Mouse (Mus musculus): Measurements from ENCODE around the gene Kcne1. TPM values are rescaled to one million over a fixed set of nuclear protein-coding genes. Genes with fewer than 3 reads are reported as not detected.

Kcne1 gene
- 0.63 and 1.0 TPM in 2 replicates for polyA plus RNA-seq (2015; fragmentation: Nextera tagmentation; extraction: Ambion mirVana)

DNA sequence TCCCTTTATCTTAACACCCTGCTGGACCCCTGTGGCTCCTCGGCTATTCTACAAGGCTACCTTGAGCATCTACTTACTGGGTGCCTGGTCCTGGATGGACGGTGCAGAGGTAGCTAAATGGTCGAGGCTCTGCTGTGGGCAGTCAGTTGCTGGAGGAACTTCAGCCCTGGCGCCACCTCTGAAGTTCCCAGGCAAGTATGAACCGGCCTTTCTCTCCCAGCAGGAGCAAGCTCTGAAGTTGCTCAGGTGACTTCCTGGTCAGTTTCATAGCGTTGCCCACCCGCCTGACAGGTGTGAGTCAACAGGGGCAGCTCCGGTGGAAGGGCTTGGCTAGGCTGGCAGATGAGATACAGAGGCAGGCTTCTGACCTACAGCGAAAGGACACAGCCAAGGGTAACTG is at the start of gene Kcne1:
TSS of gene Kcne1 (minus strand) at position 240 of the 400 bp plus-strand sequence.
- 0 out of 2 replicates have a peak, but pooled peaks have one; percentile 25 for ATAC-seq (ENCODE audit: low read depth)
- H3K4me2 ChIP-seq (ENCODE audit: low read depth, low read length), result peak within 1 kb of the TSS; percentile 37
- H3K9ac ChIP-seq (ENCODE audit: low read length), result no peak within 1 kb of the TSS
- H3K36me3 ChIP-seq (ENCODE audit: control insufficient read depth, insufficient read depth, low read length), result no peaks in the 10 kb centered on the region
- H3K4me1 ChIP-seq (replicated peaks; ENCODE audit: control insufficient read depth, insufficient read depth, low read length), result peaks cover 5% of the 10 kb centered on the region; the same call in 1 of the 2 replicates
- H3K4me3 ChIP-seq (ENCODE audit: low read length), result no peak within 1 kb of the TSS
- H3K9me3 ChIP-seq (ENCODE audit: control insufficient read depth, low read length), result no peaks in the 10 kb centered on the region
- H3K27ac ChIP-seq (ENCODE audit: low read length), result no peak within 1 kb of the TSS
- 38% methylated on average over 9 of the region's 9 CpGs for WGBS
- H3K27me3 ChIP-seq (ENCODE audit: control insufficient read depth, insufficient read depth, low read depth, low read length), result no peaks in the 10 kb centered on the region; the same call in 1 of the 2 replicates

DNA sequence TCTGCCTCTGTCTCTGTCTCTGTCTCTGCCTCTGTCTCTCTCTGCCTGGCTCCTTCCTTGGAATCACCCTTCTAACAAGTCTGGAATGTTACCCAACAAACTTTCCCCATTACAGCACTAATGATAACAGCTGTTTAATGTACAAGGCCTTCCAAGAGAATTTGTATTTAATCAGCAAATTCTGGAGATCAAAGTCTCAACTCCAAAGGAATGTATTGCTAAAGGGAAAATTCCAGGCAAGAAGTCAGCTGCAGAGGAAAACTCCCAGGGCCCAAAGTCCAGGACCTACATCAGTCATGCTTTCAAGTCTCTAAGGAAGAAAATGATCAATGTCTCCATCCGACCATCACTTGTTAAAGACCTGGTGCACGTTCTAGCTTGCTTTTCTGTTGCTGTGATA is 48.6 kb upstream of the Kcne1 start:
- WGBS, result 38% methylated on average over 2 of the region's 2 CpGs
- Histone ChIP-seq H3K36me3 (ENCODE audit: control insufficient read depth, insufficient read depth, low read length) (no peaks in the 10 kb centered on the region), H3K9me3 (ENCODE audit: control insufficient read depth, low read length) (no peaks in the 10 kb centered on the region), H3K27ac (ENCODE audit: low read length) (peak overlapping the region; percentile 60), H3K4me3 (ENCODE audit: low read length) (no peak overlapping the region), H3K4me2 (ENCODE audit: low read depth, low read length) (no peak overlapping the region), H3K27me3 (ENCODE audit: control insufficient read depth, insufficient read depth, low read depth, low read length) (no peaks in the 10 kb centered on the region), H3K4me1 (replicated peaks; ENCODE audit: control insufficient read depth, insufficient read depth, low read length) (peaks cover 43% of the 10 kb centered on the region), H3K9ac (ENCODE audit: low read length) (no peak overlapping the region)
- ATAC-seq (ENCODE audit: low read depth), result peak; percentile 45

DNA sequence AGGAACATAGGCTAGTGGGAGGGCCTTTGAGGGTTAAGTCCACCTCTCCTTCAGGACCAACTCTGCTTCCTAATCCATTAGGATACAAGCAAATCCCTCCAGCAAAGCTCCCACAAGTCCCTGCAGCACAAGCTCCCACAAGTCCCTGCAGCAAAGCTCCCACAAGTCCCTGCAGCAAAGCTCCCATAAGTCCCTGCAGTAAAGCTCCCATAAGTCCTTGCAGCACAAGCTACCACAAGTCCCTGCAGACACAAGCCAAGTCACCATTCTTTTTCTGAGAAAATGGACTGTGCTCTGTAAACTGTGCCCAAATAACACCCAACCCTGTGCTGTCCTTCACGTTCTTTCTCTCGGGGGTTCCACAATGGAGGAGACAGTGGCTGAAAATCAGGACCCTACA is 44.9 kb upstream of the Kcne1 start:
- H3K36me3 ChIP-seq (ENCODE audit: control insufficient read depth, insufficient read depth, low read length), result no peaks in the 10 kb centered on the region
- no peak overlapping the region for H3K9ac ChIP-seq (ENCODE audit: low read length)
- no peak overlapping the region for H3K4me2 ChIP-seq (ENCODE audit: low read depth, low read length)
- H3K4me3 ChIP-seq (ENCODE audit: low read length), result no peak overlapping the region
- peak overlapping the region; percentile 96 for H3K27ac ChIP-seq (ENCODE audit: low read length)
- H3K4me1 ChIP-seq (replicated peaks; ENCODE audit: control insufficient read depth, insufficient read depth, low read length), result peaks cover 58% of the 10 kb centered on the region
- H3K27me3 ChIP-seq (ENCODE audit: control insufficient read depth, insufficient read depth, low read depth, low read length), result no peaks in the 10 kb centered on the region
- ATAC-seq (ENCODE audit: low read depth), result no peak
- H3K9me3 ChIP-seq (ENCODE audit: control insufficient read depth, low read length), result no peaks in the 10 kb centered on the region
- 79% methylated on average over 2 of the region's 2 CpGs for WGBS

DNA sequence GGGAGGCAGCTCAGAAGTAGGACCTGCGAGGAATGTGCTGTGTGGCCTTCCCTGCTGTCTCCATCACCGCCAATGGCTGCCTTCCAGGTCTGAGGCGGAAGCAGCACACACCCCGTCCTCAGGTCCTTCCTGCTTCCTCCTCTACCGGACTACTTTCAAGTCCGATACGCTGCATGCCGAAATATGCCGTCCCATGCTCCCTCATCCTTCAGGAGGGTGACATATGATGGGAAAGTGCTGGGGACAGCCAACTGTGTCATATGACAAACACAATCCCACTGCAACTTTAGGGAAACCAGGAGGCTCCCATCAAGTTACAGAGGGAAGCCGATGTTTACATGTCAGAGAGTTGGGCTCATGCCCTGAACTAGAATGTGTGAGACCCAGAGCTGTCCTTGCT is 43.8 kb upstream of the Kcne1 start:
- Histone ChIP-seq H3K36me3 (ENCODE audit: control insufficient read depth, insufficient read depth, low read length) (no peaks in the 10 kb centered on the region), H3K4me1 (replicated peaks; ENCODE audit: control insufficient read depth, insufficient read depth, low read length) (peaks cover 62% of the 10 kb centered on the region), H3K4me3 (ENCODE audit: low read length) (no peak overlapping the region), H3K27ac (ENCODE audit: low read length) (peak overlapping the region; percentile 96), H3K4me2 (ENCODE audit: low read depth, low read length) (peak overlapping the region; percentile 38), H3K27me3 (ENCODE audit: control insufficient read depth, insufficient read depth, low read depth, low read length) (no peaks in the 10 kb centered on the region), H3K9me3 (ENCODE audit: control insufficient read depth, low read length) (no peaks in the 10 kb centered on the region), H3K9ac (ENCODE audit: low read length) (peak overlapping the region; percentile 44; the same call in 1 of the 2 replicates)
- 23% methylated on average over 10 of the region's 10 CpGs for WGBS
- peak; percentile 70 for ATAC-seq (ENCODE audit: low read depth)

DNA sequence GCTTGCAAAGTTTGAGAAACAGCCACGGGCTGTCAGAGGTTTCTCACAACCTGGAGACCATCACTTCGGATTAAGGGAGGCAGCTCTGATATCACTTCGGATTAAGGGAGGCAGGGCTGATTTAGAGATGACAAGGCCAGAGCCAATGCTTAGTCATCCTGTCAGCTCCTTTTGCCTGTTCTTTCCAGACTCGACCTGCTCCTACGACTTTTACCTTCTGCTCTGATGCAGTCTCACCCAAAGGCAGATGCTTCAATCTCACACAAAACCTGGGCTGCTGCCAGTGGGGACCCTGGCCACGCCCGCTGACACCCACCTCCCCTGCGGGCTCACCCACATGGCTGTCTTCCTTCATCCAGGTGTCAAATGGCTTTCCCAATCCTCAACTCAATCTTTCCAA is 42.9 kb upstream of the Kcne1 start:
- H3K27ac ChIP-seq (ENCODE audit: low read length), result peak overlapping the region; percentile 96
- H3K4me1 ChIP-seq (replicated peaks; ENCODE audit: control insufficient read depth, insufficient read depth, low read length), result peaks cover 66% of the 10 kb centered on the region
- H3K9me3 ChIP-seq (ENCODE audit: control insufficient read depth, low read length), result no peaks in the 10 kb centered on the region
- no peak overlapping the region for H3K4me3 ChIP-seq (ENCODE audit: low read length)
- no peaks in the 10 kb centered on the region for H3K27me3 ChIP-seq (ENCODE audit: control insufficient read depth, insufficient read depth, low read depth, low read length)
- no peak for ATAC-seq (ENCODE audit: low read depth)
- H3K36me3 ChIP-seq (ENCODE audit: control insufficient read depth, insufficient read depth, low read length), result no peaks in the 10 kb centered on the region; the same call in 1 of the 2 replicates
- no peak overlapping the region for H3K4me2 ChIP-seq (ENCODE audit: low read depth, low read length)
- H3K9ac ChIP-seq (ENCODE audit: low read length), result peak overlapping the region; percentile 44
- 37% methylated on average over 8 of the region's 8 CpGs for WGBS

DNA sequence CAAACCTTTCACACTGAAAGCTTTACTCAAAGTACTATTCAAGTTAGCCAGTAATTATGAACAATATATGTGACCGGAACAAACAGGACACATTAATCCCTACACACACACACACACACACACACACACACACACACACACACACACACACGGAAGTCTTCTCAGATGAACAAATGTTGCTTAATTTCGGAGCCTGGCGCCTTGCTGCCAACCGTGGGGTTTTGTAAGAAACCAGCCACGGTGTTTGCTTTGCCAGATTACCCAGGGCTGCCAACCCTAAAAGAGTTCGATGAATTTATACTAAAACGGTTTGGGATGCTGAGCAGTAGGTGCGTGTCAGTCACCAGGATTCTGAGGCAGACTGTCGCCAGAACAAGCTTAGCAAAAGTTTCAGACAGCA is 41.9 kb upstream of the Kcne1 start:
- Histone ChIP-seq H3K36me3 (ENCODE audit: control insufficient read depth, insufficient read depth, low read length) (peaks cover 9% of the 10 kb centered on the region), H3K4me1 (replicated peaks; ENCODE audit: control insufficient read depth, insufficient read depth, low read length) (peaks cover 74% of the 10 kb centered on the region), H3K27ac (ENCODE audit: low read length) (no peak overlapping the region), H3K9me3 (ENCODE audit: control insufficient read depth, low read length) (no peaks in the 10 kb centered on the region), H3K4me2 (ENCODE audit: low read depth, low read length) (no peak overlapping the region), H3K9ac (ENCODE audit: low read length) (no peak overlapping the region), H3K27me3 (ENCODE audit: control insufficient read depth, insufficient read depth, low read depth, low read length) (no peaks in the 10 kb centered on the region), H3K4me3 (ENCODE audit: low read length) (no peak overlapping the region)
- no peak for ATAC-seq (ENCODE audit: low read depth)
- 47% methylated on average over 10 of the region's 10 CpGs for WGBS

DNA sequence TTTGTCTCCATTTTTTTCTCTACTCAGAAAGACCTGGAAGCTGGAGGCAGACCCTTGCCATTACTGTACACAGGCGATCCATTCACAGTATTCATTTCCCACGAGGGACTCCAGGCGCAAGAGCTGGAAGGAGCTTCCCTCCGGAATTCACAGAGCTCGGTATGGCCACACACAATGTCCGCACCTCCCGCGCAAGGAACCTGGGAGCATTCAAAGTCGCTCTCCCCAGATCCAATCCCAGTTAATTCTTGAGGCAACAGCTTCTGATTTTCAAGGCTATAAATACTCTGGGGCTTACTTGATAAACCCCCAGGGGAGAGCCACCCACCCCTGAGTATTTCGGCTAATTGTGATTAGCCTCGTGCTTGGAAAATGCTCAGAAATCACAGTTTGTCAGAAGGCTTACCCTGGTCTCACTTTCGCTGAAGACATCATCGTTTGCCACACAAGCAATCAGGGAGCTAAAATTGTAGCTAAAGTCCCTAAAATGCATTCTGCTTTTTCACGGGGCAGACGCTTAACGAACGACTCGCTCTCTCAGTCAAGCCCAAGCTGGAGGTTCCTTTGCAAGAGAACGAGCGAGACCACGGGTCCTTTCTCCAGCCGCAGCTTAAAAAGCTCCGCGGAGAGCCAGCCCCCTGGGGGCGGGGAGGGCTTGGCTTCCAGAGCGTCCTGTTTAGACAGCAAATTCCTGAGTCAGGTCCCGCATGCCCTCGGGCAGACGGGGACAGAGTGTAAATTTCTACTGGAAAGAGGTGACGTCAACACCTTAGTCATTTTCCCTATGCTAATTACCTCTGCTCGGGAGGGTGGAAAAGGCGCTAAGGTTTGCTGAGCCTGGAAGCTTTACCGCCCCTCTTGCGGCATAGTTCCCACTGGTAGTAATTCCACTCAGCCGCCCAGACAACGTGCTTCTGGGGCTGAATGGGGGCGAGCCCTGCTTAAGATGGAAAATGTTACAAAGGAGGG is 40.5 kb upstream of the Kcne1 start:
- Histone ChIP-seq H3K4me3 (ENCODE audit: low read length) (peak overlapping the region; percentile 62), H3K9me3 (ENCODE audit: control insufficient read depth, low read length) (no peaks in the 10 kb centered on the region), H3K4me2 (ENCODE audit: low read depth, low read length) (peak overlapping the region; percentile 91), H3K27me3 (ENCODE audit: control insufficient read depth, insufficient read depth, low read depth, low read length) (no peaks in the 10 kb centered on the region), H3K36me3 (ENCODE audit: control insufficient read depth, insufficient read depth, low read length) (peaks cover 23% of the 10 kb centered on the region), H3K4me1 (replicated peaks; ENCODE audit: control insufficient read depth, insufficient read depth, low read length) (peaks cover 74% of the 10 kb centered on the region), H3K9ac (ENCODE audit: low read length) (peak overlapping the region; percentile 82), H3K27ac (ENCODE audit: low read length) (peak overlapping the region; percentile 95)
- peak; percentile 87 for ATAC-seq (ENCODE audit: low read depth)
- under 1% methylated on average over 37 of the region's 37 CpGs for WGBS

DNA sequence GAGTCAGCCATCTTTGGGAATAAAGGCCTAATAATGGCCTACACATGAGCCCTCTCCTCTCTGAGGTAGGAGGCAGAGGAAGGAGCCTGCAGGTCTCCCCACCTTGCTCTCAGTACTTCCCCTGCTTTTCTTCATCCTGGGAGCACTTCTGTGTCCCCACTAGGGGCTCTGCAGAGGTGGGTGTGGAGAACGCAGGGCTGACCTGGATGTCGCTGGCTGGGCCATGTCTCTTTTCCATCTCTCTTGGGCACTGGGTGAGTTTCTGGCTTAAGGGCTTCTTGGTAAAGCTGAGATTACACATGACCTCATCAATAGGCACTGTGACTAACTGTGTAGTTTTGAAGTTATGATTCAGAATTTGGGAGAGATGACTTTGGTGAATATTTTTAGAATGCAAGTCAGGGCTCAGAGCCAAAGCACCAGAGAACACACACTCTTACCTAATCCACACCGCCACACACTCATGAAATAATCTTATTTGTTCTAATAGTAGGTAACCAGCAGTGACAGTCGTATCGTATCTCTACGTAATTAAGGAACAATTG is 39.4 kb upstream of the Kcne1 start:
- H3K27ac ChIP-seq (ENCODE audit: low read length), result peak overlapping the region; percentile 54
- peaks cover 68% of the 10 kb centered on the region for H3K4me1 ChIP-seq (replicated peaks; ENCODE audit: control insufficient read depth, insufficient read depth, low read length)
- peaks cover 24% of the 10 kb centered on the region for H3K36me3 ChIP-seq (ENCODE audit: control insufficient read depth, insufficient read depth, low read length)
- H3K4me2 ChIP-seq (ENCODE audit: low read depth, low read length), result peak overlapping the region; percentile 91
- H3K9ac ChIP-seq (ENCODE audit: low read length), result peak overlapping the region; percentile 82
- H3K27me3 ChIP-seq (ENCODE audit: control insufficient read depth, insufficient read depth, low read depth, low read length), result no peaks in the 10 kb centered on the region
- 42% methylated on average over 6 of the region's 6 CpGs for WGBS
- H3K9me3 ChIP-seq (ENCODE audit: control insufficient read depth, low read length), result no peaks in the 10 kb centered on the region
- ATAC-seq (ENCODE audit: low read depth), result no peak
- H3K4me3 ChIP-seq (ENCODE audit: low read length), result peak overlapping the region; percentile 62
